Mouse (Mus musculus) neural tube, embryonic 11.5 days (tissue): ENCODE data around the gene Fbxl18. TPM values are rescaled to one million over a fixed set of nuclear protein-coding genes. Genes with fewer than 3 reads are reported as not detected.

Source experiments
- ATAC-seq: fragments of 200-750 bp; cut with Nextera tagmentation; 2 replicates; pipeline ENCODE4 v1.8.0; 2017; ENCODE audit warnings: moderate number of reproducible peaks, mild to moderate bottlenecking, moderate TSS enrichment, moderate library complexity; ENCODE audit not compliant: insufficient read depth, low FRiP score, low TSS enrichment
- DNase-seq: peaks from one replicate; pipeline ENCODE4 v3.0.0-alpha.2; 2015; ENCODE audit warnings: low spot score
- H3K27ac ChIP-seq: fragments of 300-500 bp; sonication (generic); 2 replicates; pipeline ENCODE4 v1.5.1; 2014; ENCODE audit warnings: low read depth, mild to moderate bottlenecking, low read length
- H3K27me3 ChIP-seq: fragments of 300-500 bp; sonication (generic); 2 replicates; pipeline ENCODE4 v1.6.1; 2014; ENCODE audit warnings: mild to moderate bottlenecking, low read length, mixed read lengths; ENCODE audit not compliant: control insufficient read depth, insufficient read depth
- H3K36me3 ChIP-seq: fragments of 300-500 bp; sonication (generic); 2 replicates; pipeline ENCODE4 v1.6.1; 2014; ENCODE audit warnings: mild to moderate bottlenecking, low read length, moderate library complexity, mixed read lengths; ENCODE audit not compliant: control insufficient read depth, insufficient read depth
- H3K4me1 ChIP-seq: fragments of 300-500 bp; sonication (generic); 2 replicates; pipeline ENCODE4 v1.6.1; 2014; ENCODE audit warnings: low read length, mixed read lengths; ENCODE audit not compliant: control insufficient read depth, insufficient read depth
- H3K4me2 ChIP-seq: fragments of 300-500 bp; sonication (generic); 2 replicates; pipeline ENCODE4 v1.6.1; 2014; ENCODE audit warnings: low read depth, mild to moderate bottlenecking, moderate library complexity
- H3K4me3 ChIP-seq: fragments of 300-500 bp; sonication (generic); 2 replicates; pipeline ENCODE4 v1.5.1; 2014; ENCODE audit warnings: low read depth, low read length
- H3K9ac ChIP-seq: fragments of 300-500 bp; sonication (generic); 2 replicates; pipeline ENCODE4 v1.6.1; 2014; ENCODE audit warnings: mild to moderate bottlenecking, low read length
- H3K9me3 ChIP-seq: fragments of 300-500 bp; sonication (generic); 2 replicates; pipeline ENCODE4 v1.6.1; 2016; ENCODE audit warnings: low read length; ENCODE audit not compliant: control insufficient read depth
- WGBS: fragments of 180-500 bp; shearing (Covaris S2); extraction: QIAGEN DNeasy Blood & Tissue Kit; methylation state at CpG from one replicate; pipeline ENCODE4 v1.1.7; 2014; 5-methylcytosine and 5-hydroxymethylcytosine counted together
- polyA plus RNA-seq: library from polyadenylated mRNA; unstranded; fragments of >200 nt; fragmentation: Nextera tagmentation; extraction: Ambion mirVana; gene quantifications from 2 replicates; pipeline ENCODE4 v1.2.1, GENCODE M21; 2014

Fbxl18 gene
- polyA plus RNA-seq, 1 experiment from 2014 or later = 13.7 TPM

GRCm38 (mm10) chr5:142880806-142881516, 14.3 kb downstream of the Fbxl18 start:
- ATAC-seq = no peak
- H3K27me3 ChIP-seq = no peaks in the 10 kb centered on the region
- H3K36me3 ChIP-seq = peaks cover 18% of the 10 kb centered on the region
- peak overlapping the region; percentile 23 for H3K9ac ChIP-seq
- H3K9me3 ChIP-seq = no peaks in the 10 kb centered on the region
- 32% methylated on average over 13 of the region's 13 CpGs for WGBS
- H3K4me2 ChIP-seq = no peak overlapping the region
- H3K4me3 ChIP-seq = no peak overlapping the region
- H3K4me1 ChIP-seq = peaks cover 12% of the 10 kb centered on the region; the same call in 1 of the 2 replicates
- peak; percentile 46 for DNase-seq
- 0 out of 2 replicates have a peak overlapping the region, but pooled peaks have one; percentile 68 for H3K27ac ChIP-seq

- 0 out of 2 replicates have a peak overlapping the region, but pooled peaks have one; percentile 29 for H3K9ac ChIP-seq
- peaks cover 12% of the 10 kb centered on the region; the same call in 1 of the 2 replicates for H3K4me1 ChIP-seq
- peaks cover 15% of the 10 kb centered on the region for H3K36me3 ChIP-seq
- no peak overlapping the region for H3K27ac ChIP-seq
- no peak overlapping the region for H3K4me2 ChIP-seq
- WGBS = 86% methylated on average over 6 of the region's 6 CpGs
- no peaks in the 10 kb centered on the region for H3K9me3 ChIP-seq
- no peaks in the 10 kb centered on the region for H3K27me3 ChIP-seq
- ATAC-seq (no peak), DNase-seq (no peak)
- no peak overlapping the region for H3K4me3 ChIP-seq
These were observed 15.0 kb downstream of the Fbxl18 start for GRCm38 (mm10) chr5:142880246-142880645.

GRCm38 (mm10) chr5:142879318-142880175, 15.7 kb downstream of the Fbxl18 start:
- Histone ChIP-seq H3K9me3 (no peaks in the 10 kb centered on the region), H3K4me2 (no peak overlapping the region), H3K4me3 (no peak overlapping the region), H3K27me3 (no peaks in the 10 kb centered on the region), H3K9ac (no peak overlapping the region), H3K27ac (no peak overlapping the region), H3K36me3 (peaks cover 8% of the 10 kb centered on the region), H3K4me1 (peaks cover 12% of the 10 kb centered on the region; the same call in 1 of the 2 replicates)
- 68% methylated on average over 8 of the region's 8 CpGs for WGBS
- ATAC-seq (peak; percentile 62; the same call in 1 of the 2 replicates), DNase-seq (peak; percentile 86)

GRCm38 (mm10) chr5:142878570-142878969, 16.7 kb downstream of the Fbxl18 start:
- Histone ChIP-seq H3K27me3 (no peaks in the 10 kb centered on the region), H3K4me1 (peaks cover 12% of the 10 kb centered on the region; the same call in 1 of the 2 replicates), H3K36me3 (peaks cover 7% of the 10 kb centered on the region), H3K9ac (no peak overlapping the region), H3K9me3 (no peaks in the 10 kb centered on the region), H3K4me3 (no peak overlapping the region), H3K27ac (no peak overlapping the region), H3K4me2 (no peak overlapping the region)
- DNase-seq = no peak
- 93% methylated on average over 15 of the region's 15 CpGs for WGBS
- ATAC-seq = no peak

GRCm38 (mm10) chr5:142877337-142878280, 17.6 kb downstream of the Fbxl18 start:
- peak; percentile 88 for DNase-seq
- Histone ChIP-seq H3K36me3 (peaks cover 8% of the 10 kb centered on the region), H3K4me2 (no peak overlapping the region), H3K4me1 (peaks cover 12% of the 10 kb centered on the region; the same call in 1 of the 2 replicates), H3K27me3 (no peaks in the 10 kb centered on the region), H3K9me3 (no peaks in the 10 kb centered on the region), H3K4me3 (no peak overlapping the region), H3K9ac (no peak overlapping the region), H3K27ac (no peak overlapping the region)
- peak; percentile 74 for ATAC-seq
- WGBS = 31% methylated on average over 11 of the region's 11 CpGs

- ATAC-seq = no peak
- Histone ChIP-seq H3K4me1 (peaks cover 12% of the 10 kb centered on the region; the same call in 1 of the 2 replicates), H3K4me3 (no peak overlapping the region), H3K27ac (no peak overlapping the region), H3K36me3 (peaks cover 8% of the 10 kb centered on the region), H3K4me2 (no peak overlapping the region), H3K9me3 (no peaks in the 10 kb centered on the region), H3K27me3 (no peaks in the 10 kb centered on the region), H3K9ac (no peak overlapping the region)
- no peak for DNase-seq
- WGBS = 94% methylated on average over 5 of the region's 5 CpGs
These were observed 18.3 kb downstream of the Fbxl18 start for GRCm38 (mm10) chr5:142876896-142877295.

- ATAC-seq = no peak
- Histone ChIP-seq H3K9ac (no peak overlapping the region; the same call in 1 of the 2 replicates), H3K27me3 (no peaks in the 10 kb centered on the region), H3K4me3 (no peak overlapping the region), H3K4me2 (no peak overlapping the region), H3K9me3 (no peaks in the 10 kb centered on the region), H3K4me1 (peaks cover 4% of the 10 kb centered on the region; the same call in 1 of the 2 replicates), H3K36me3 (peaks cover 6% of the 10 kb centered on the region; the same call in 1 of the 2 replicates), H3K27ac (no peak overlapping the region)
- DNase-seq = no peak
- WGBS = 96% methylated on average over 10 of the region's 10 CpGs
These were observed 19.7 kb downstream of the Fbxl18 start for GRCm38 (mm10) chr5:142875513-142875905.
